ENCODE assay signal across 8 mouse cellular contexts in genomic region chr14:111681773-111682172, GRCm38 (mm10). TPM values are rescaled to one million over a fixed set of nuclear protein-coding genes. Genes with fewer than 3 reads are reported as not detected.
A peak's percentile ranks its signal among the peaks of the same experiment; 100 is the strongest.
DNase-seq lines count a peak whose midpoint lies in the region; ATAC-seq lines count a peak whose summit lies in the region.

No protein-coding gene starts in this region.

- H3K36me3 ChIP-seq in heart, embryonic 12.5 days, result no peaks in the 10 kb centered on the region
- H3K36me3 ChIP-seq in forebrain, embryonic 14.5 days (ENCODE audit: control insufficient read depth, insufficient read depth, low read length), result no peaks in the 10 kb centered on the region
- no peaks in the 10 kb centered on the region for H3K36me3 ChIP-seq in liver, embryonic 16.5 days (ENCODE audit: control insufficient read depth, insufficient read depth)

- intact Hi-C loops in heart, postnatal 25 days (cut with DNase I), result no loop called here

- ATAC-seq in heart, embryonic 12.5 days (ENCODE audit: insufficient number of reproducible peaks, low FRiP score), result no peak
- no peak for ATAC-seq in forebrain, embryonic 14.5 days
- no peak for ATAC-seq in liver, embryonic 16.5 days (ENCODE audit: low read depth)

- no peak for DNase-seq in heart, postnatal 25 days (ENCODE audit: low spot score)
- DNase-seq in R1 (ENCODE audit: low read depth, low spot score), result peak; percentile 15
- peak; percentile 42 for DNase-seq in forebrain, embryonic 14.5 days (ENCODE audit: low spot score)
- no peak for DNase-seq in thymus, adult 18-20 months
- DNase-seq in MN1 (ENCODE audit: low spot score), result no peak
- DNase-seq in urinary bladder, postnatal 10 days (ENCODE audit: low spot score), result no peak

- no peaks in the 10 kb centered on the region for H3K9me3 ChIP-seq in heart, embryonic 12.5 days (replicated peaks)
- H3K9me3 ChIP-seq in forebrain, embryonic 14.5 days (replicated peaks; ENCODE audit: control insufficient read depth, low read length), result no peaks in the 10 kb centered on the region
- H3K9me3 ChIP-seq in liver, embryonic 16.5 days (replicated peaks; ENCODE audit: control insufficient read depth, low read length), result no peaks in the 10 kb centered on the region

- H3K4me2 ChIP-seq in heart, embryonic 12.5 days, result peak overlapping the region; percentile 94
- H3K4me2 ChIP-seq in forebrain, embryonic 14.5 days (ENCODE audit: low read length), result peak overlapping the region; percentile 92
- peak overlapping the region; percentile 41 for H3K4me2 ChIP-seq in liver, embryonic 16.5 days (ENCODE audit: low read depth, low read length)

- no peak overlapping the region for H3K27ac ChIP-seq in heart, embryonic 12.5 days (ENCODE audit: poor library complexity, severe bottlenecking)
- no peak overlapping the region for H3K27ac ChIP-seq in forebrain, embryonic 14.5 days (ENCODE audit: low read depth, low read length)
- H3K27ac ChIP-seq in liver, embryonic 16.5 days (ENCODE audit: low read length), result no peak overlapping the region

- peaks cover 27% of the 10 kb centered on the region for H3K27me3 ChIP-seq in heart, embryonic 12.5 days (replicated peaks)
- H3K27me3 ChIP-seq in forebrain, embryonic 14.5 days (replicated peaks; ENCODE audit: control insufficient read depth, insufficient read depth, low read length), result 0 out of 2 replicates have a peak, but pooled peaks cover 3% of the 10 kb centered on the region
- peaks cover 44% of the 10 kb centered on the region for H3K27me3 ChIP-seq in liver, embryonic 16.5 days (ENCODE audit: control insufficient read depth, insufficient read depth, low read depth, low read length)

- H3K4me3 ChIP-seq in heart, embryonic 12.5 days, result peak overlapping the region; percentile 56
- peak overlapping the region; percentile 46 for H3K4me3 ChIP-seq in forebrain, embryonic 14.5 days (ENCODE audit: low read depth, low read length)
- H3K4me3 ChIP-seq in liver, embryonic 16.5 days (ENCODE audit: low read depth, low read length), result peak overlapping the region; percentile 24; the same call in 1 of the 2 replicates

- WGBS in heart, embryonic 12.5 days, result 4% methylated on average over 13 of the region's 13 CpGs
- WGBS in forebrain, embryonic 14.5 days, result 11% methylated on average over 13 of the region's 13 CpGs
- 3% methylated on average over 13 of the region's 13 CpGs for WGBS in liver, embryonic 16.5 days (ENCODE audit: insufficient replicate concordance)

- peaks cover 13% of the 10 kb centered on the region for H3K4me1 ChIP-seq in heart, embryonic 12.5 days (replicated peaks)
- peaks cover 14% of the 10 kb centered on the region for H3K4me1 ChIP-seq in forebrain, embryonic 14.5 days (ENCODE audit: control insufficient read depth, insufficient read depth, low read length)
- H3K4me1 ChIP-seq in liver, embryonic 16.5 days (ENCODE audit: control insufficient read depth, low read depth, low read length), result no peaks in the 10 kb centered on the region

- peak overlapping the region; percentile 70 for H3K9ac ChIP-seq in heart, embryonic 12.5 days
- peak overlapping the region; percentile 70 for H3K9ac ChIP-seq in forebrain, embryonic 14.5 days (ENCODE audit: low read length)
- H3K9ac ChIP-seq in liver, embryonic 16.5 days (ENCODE audit: low read depth, low read length), result no peak overlapping the region

RNA-seq across cellular contexts. Expression of gene Slitrk5, which starts 6.9 kb away (rescaled TPM):
- polyA plus RNA-seq in heart, embryonic 12.5 days (2016; fragmentation: Nextera tagmentation; extraction: Ambion mirVana), result 25.1 and 26.8 TPM in 2 replicates
- total RNA-seq in heart, postnatal 25 days (2021), result not detected
- polyA plus RNA-seq in forebrain, embryonic 14.5 days (2014; fragmentation: Nextera tagmentation; extraction: Ambion mirVana), result 14.3 and 19.0 TPM in 2 replicates
- polyA plus RNA-seq in liver, embryonic 16.5 days (2015; fragmentation: Nextera tagmentation; extraction: Ambion mirVana), result not detected in 2 replicates

Comparison
In these comparisons a context has a peak if more than half of its experiments do, and no peak if none do; other contexts are left out.
1. H3K4me2 ChIP-seq: peak in every context shown above with its lines; median percentile 94 in heart, embryonic 12.5 days; 92 in forebrain, embryonic 14.5 days; 41 in liver, embryonic 16.5 days.
2. DNase-seq: peak in R1 (single experiment) and forebrain, embryonic 14.5 days (single experiment); none in heart, postnatal 25 days (single experiment), thymus, adult 18-20 months (0 of 2), MN1 (single experiment) and urinary bladder, postnatal 10 days (single experiment).
3. RNA of gene Slitrk5, which starts 6.9 kb away (polyA plus RNA-seq): 25.1 to 26.8 TPM in heart, embryonic 12.5 days and 14.3 to 19.0 TPM in forebrain, embryonic 14.5 days; not detected in liver, embryonic 16.5 days; every median in the first group is over 10 times any median in the second.
4. Peak in every context shown above with its lines, with median percentiles within 50 percentile points of each other: H3K4me3 ChIP-seq.